Mouse (Mus musculus): ENCODE data around the gene Atp6v1a. TPM values are rescaled to one million over a fixed set of nuclear protein-coding genes. Genes with fewer than 3 reads are reported as not detected.

Atp6v1a gene
- 35.7 and 40.7 TPM in 2 replicates for polyA plus RNA-seq (2012; rRNA removed)

- DNase-seq (ENCODE audit: low read depth): no peak
Measured at GRCm38 (mm10) chr16:44139536-44140185, at the start of gene Atp6v1a, which contains the start of gene Naa50. Atp6v1a (minus strand) TSS chr16:44139705. Naa50 (plus strand) TSS chr16:44139830.

DNA sequence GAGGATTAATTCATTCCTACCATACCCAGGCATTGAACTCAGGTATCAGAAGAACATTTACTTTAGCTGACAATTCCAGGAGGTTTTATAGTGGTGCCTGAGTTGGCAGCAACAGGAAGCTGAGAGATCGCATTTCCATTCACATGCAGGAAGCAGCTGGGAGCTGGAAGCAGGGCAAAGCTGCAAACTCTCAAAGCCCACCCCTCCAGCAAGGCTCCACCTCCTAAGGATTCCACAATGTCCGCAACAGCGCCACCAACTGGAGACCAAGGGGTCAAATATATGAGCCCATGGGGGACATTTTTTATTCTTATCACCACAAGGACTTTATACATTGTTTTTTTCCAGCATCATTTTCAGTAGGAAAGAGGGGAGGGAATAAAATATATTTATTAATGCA is 49.3 kb upstream of the Atp6v1a start:
- no peak for DNase-seq (ENCODE audit: low read depth)

DNA sequence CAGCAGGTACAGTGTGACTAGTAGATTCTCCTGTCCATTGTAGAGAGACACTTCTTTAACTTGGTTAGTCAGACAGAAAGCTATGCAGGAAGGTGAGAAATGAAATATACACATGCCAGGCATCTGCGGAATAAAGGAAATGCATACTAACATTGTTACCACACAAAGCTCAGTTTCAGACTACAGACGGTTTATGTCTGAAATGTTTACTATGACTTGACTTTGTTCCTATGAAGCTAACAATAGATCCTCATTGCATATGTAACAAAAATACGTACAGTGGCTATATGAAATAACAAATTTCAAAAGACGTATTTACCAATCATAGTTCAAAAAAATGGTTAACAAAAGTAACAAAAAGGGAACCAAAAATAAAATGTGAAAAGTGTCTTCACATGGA is 47.7 kb upstream of the Atp6v1a start:
- DNase-seq (ENCODE audit: low read depth): no peak

DNA sequence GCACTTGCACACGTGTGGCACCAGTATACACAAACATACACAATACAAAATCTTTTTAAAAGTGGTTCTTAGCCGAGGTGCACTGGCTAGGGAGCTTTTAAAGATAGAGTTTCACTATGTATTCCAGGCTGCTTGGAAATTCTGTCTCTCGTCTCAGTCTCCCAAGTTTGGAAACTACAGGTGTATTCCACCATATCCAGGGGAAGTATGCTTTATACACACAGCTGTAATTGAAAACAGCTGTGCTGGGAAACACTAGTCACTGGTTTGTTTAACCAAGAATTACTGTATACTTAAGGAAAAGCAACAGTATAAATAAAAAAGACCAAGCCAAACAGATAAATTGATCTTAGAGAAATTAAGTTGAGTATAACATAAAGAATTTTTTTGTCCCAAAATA is 45.3 kb upstream of the Atp6v1a start:
- no peak for DNase-seq (ENCODE audit: low read depth)

GRCm38 (mm10) chr16:44182597-44182996 is 43.1 kb upstream of the Atp6v1a start:
- DNase-seq (ENCODE audit: low read depth): no peak

- DNase-seq (ENCODE audit: low read depth): no peak
Measured at GRCm38 (mm10) chr16:44178555-44178954, 39.0 kb upstream of the Atp6v1a start.

DNA sequence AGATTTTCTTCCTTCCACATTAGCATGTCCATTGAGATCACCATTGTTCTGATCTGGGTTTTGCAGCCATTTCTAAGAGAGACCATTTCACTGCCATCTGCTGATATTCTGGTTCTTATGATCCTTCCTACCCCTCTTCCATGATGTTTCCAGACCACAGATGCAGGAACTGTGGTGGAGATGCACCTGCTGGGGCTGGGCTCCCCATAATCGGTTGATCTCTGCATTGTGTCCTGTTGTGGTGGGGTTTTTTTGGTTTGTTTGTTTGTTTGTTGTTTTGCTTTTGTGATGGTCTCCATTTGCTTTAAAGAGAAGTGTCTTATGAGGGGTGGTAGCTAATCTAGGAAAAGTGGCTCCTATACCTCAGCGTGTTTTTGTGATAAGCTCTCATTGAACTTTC is 37.0 kb upstream of the Atp6v1a start:
- no peak for DNase-seq (ENCODE audit: low read depth)

DNA sequence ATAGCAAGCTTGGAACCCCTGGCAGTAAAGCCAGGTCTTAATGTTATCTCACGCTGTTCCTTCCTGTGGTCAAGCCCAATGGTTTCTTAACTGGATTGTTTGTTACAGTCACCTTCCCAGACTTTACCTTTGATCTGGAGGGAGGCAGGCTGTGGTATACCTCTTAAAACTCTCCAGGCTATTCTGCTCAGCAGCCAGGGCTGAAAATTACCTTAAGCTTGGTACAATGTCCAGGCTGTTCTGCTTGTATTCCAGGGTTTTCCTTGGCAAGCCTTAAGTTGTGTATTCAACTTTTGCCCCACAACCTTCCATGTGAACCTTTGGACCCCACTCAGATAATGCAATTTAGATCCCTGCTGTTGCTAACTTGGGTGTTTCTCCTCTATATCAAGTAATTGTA is 35.5 kb upstream of the Atp6v1a start:
- peak; percentile 44 for DNase-seq (ENCODE audit: low read depth)

GRCm38 (mm10) chr16:44173966-44174530 is 34.5 kb upstream of the Atp6v1a start:
- DNase-seq (ENCODE audit: low read depth): no peak

DNA sequence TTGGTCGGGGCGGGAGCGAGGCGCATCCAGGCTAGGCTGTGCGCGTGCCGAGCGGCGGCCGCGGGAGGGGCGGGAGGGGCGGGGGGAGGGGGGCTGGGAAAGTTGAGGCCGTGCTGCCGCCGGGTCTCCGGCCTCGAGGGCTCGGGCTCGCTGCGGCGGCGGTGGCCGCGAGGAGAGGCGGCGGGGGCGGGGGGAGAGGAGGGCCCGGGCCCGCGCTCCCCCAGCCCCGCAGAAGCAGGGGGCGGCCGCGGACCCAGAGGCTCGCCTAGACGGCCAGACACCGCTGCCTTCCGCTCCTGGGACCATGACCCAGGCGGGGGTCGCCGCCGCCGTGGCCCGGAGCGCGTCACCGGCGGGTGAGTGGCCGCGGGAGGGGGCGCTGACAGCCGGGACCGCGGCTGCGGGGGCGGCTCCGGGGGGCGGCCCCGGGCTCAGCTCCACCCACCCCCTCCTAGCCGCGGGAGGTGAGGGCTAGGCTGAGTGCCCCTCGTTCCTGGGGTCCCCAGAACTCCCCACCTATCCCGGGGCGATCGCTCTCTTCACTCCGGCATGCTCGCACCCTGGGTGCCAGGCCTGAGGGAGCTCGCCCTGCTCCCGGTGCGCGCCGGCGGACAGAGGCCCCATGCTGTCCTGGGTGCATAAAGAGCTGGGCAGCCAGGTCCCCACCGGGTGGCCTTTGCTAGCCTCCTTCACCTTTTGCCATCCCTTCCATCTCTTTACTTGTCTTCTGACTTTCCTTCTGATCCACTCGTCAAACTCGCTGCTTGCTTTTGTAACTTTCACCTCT is 33.8 kb upstream of the Atp6v1a start, which contains the start of gene Usf3:
Gene Usf3, plus strand, starts transcription at position 92 of the 787 bp plus-strand sequence.
- no peak for DNase-seq (ENCODE audit: low read depth)

GRCm38 (mm10) chr16:44172297-44173154 is 33.0 kb upstream of the Atp6v1a start:
- peak; percentile 77 for DNase-seq (ENCODE audit: low read depth)

GRCm38 (mm10) chr16:44168990-44169389 is 29.5 kb upstream of the Atp6v1a start:
- DNase-seq (ENCODE audit: low read depth): no peak

GRCm38 (mm10) chr16:44165182-44165581 is 25.7 kb upstream of the Atp6v1a start:
- no peak for DNase-seq (ENCODE audit: low read depth)

GRCm38 (mm10) chr16:44163831-44164230 is 24.3 kb upstream of the Atp6v1a start:
- DNase-seq (ENCODE audit: low read depth): no peak

- no peak for DNase-seq (ENCODE audit: low read depth)
Measured at GRCm38 (mm10) chr16:44159325-44159724, 19.8 kb upstream of the Atp6v1a start.

DNA sequence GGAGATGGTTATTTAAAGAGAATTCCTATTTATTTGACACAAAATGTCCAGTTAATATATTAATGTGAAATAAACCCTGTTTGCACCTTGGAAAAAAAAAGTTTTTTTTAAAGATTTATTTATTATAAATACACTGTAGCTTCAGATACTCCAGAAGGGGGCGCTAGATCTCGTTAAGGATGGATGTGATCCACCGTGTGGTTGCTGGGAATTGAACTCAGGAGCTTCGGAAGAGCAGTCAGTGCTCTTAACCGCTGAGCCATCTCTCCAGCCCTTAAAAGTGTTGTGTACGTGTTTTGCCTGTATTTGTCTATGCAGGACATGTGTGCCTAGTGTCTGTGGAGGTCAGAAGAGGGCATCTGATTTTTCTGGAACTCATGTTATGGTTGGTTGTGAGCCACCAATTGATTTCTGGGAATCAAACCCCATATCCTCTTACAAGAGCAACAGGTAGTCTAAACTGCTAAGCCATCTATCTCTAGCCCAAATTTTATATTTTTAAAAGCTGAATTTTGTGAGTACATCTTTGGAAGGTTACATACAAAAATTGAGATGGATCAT is 15.1 kb upstream of the Atp6v1a start:
- no peak for DNase-seq (ENCODE audit: low read depth)

DNA sequence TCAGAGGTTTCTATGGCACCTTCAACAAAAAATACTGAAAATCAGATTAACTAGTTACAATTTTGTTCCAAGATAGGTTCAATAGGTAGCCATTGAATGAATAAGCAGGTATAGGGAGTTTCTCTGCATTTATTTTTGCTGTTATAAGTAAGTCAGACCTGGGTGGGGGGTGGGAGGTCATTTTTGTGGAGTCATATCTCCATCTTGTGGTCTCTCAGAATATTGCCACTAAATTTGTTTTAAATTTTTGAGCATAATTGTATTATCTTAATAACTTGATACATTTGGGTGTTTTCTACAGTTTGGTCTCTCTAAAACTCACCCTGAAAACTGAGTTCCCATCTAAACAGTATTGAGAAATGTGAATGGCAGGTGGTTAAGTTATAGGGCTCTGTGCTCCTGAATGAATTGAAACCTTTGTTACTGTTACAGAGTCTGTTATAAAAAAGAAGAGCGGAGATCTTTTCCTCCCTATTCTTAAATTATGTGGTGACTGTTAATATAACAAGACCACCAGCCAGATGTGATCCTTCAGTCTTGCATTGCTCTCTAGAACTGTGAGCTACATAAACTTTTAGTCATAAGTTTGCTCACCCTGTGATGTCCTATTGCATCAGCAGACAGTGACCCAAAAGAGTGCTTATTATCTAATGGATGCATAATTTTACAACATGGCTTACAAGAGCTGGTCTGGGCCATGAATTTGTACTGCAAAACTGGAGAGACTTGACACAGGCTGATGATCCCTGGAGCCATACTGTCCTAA is 9.7 kb upstream of the Atp6v1a start:
- no peak for DNase-seq (ENCODE audit: low read depth)

GRCm38 (mm10) chr16:44141483-44141882 is 2.0 kb upstream of the Atp6v1a start:
- no peak for DNase-seq (ENCODE audit: low read depth)

GRCm38 (mm10) chr16:44140186-44140787 is 782 bp upstream of the Atp6v1a start:
- DNase-seq (ENCODE audit: low read depth): no peak

DNA sequence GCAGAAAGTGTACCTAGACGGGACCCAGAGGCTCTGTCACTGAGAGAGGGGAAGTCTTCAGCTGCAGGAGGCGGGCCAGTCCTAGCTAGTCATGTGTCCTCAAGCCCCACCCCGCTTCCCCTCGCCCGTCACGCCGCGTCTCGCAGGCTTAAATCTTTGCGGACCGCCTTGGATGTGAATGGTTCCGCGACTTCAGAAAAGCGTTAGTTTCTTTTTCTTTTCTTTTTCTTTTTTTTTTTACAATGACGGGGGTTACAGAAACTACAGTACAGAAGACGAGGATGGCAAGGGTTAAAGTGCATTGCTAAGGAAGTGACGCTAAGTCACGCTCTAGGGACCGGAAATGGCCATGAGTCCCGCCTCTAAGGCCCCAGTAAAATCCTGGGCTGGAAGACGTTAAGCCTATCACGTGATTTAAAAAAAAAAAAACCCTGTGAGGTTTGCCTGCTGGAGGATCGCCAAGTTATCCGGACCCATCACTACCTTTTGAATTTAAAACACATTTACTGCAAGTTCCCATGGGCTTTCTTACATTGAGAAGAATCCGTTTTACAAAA is 448 bp downstream of the Atp6v1a start:
- DNase-seq (ENCODE audit: low read depth): peak; percentile 94
